Mouse (Mus musculus): ENCODE results near the gene Ngp. TPM values are rescaled to one million over a fixed set of nuclear protein-coding genes. Genes with fewer than 3 reads are reported as not detected.

Ngp gene
- polyA plus RNA-seq, 1 experiment from 2014 or later: 4.2 TPM

DNA sequence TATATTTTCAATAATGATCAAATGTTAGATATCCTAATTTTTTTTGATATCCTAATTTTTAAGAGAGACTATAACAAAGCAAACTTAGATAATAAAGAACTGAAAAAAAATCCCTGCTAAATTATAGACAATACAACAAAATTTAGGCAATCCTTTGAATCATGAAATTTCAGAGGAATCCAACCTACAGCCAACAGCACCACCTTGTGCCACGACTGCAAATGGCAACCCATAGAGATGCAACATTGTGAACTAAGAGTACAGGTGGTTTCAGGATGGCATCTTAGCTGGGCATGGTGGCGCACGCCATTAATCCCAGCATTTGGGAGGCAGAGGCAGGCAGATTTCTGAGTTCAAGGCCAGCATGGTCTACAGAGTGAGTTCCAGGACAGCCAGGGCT lies 46.6 kb downstream of the Ngp start:
- 0 out of 2 replicates have a peak, but pooled peaks cover 2% of the 10 kb centered on the region for H3K36me3 ChIP-seq
- H3K9ac ChIP-seq: no peak overlapping the region
- no peak for ATAC-seq (ENCODE audit: insufficient number of reproducible peaks, low FRiP score, low TSS enrichment, low read depth)
- no peaks in the 10 kb centered on the region for H3K4me1 ChIP-seq
- H3K27ac ChIP-seq: no peak overlapping the region
- H3K4me2 ChIP-seq: no peak overlapping the region
- 85% methylated on average over 3 of the region's 3 CpGs for WGBS
- no peak overlapping the region for H3K4me3 ChIP-seq
- H3K27me3 ChIP-seq: no peaks in the 10 kb centered on the region
- H3K9me3 ChIP-seq: no peaks in the 10 kb centered on the region

Other genes starting within 250 kb of the Ngp start
- 4.0 and 8.9 TPM in 2 replicates for gene Cspg5, start 176.0 kb upstream of the Ngp start, polyA plus RNA-seq (2015; fragmentation: Nextera tagmentation; extraction: Ambion mirVana)
- gene Elp6, start 114.6 kb upstream of the Ngp start, polyA plus RNA-seq (2015; fragmentation: Nextera tagmentation; extraction: Ambion mirVana): 22.9 and 25.9 TPM in 2 replicates
- 35.0 and 38.8 TPM in 2 replicates for gene Scap, start 86.5 kb upstream of the Ngp start, polyA plus RNA-seq (2015; fragmentation: Nextera tagmentation; extraction: Ambion mirVana)
- 16.5 and 17.1 TPM in 2 replicates for gene Ptpn23, start 11.5 kb upstream of the Ngp start, polyA plus RNA-seq (2015; fragmentation: Nextera tagmentation; extraction: Ambion mirVana)
- 10.5 and 11.3 TPM in 2 replicates for gene Klhl18, start 56.9 kb downstream of the Ngp start, polyA plus RNA-seq (2015; fragmentation: Nextera tagmentation; extraction: Ambion mirVana)
- gene Kif9, start 57.2 kb downstream of the Ngp start, polyA plus RNA-seq (2015; fragmentation: Nextera tagmentation; extraction: Ambion mirVana): 0.95 and 1.3 TPM in 2 replicates
- gene Setd2, start 112.8 kb downstream of the Ngp start, polyA plus RNA-seq (2015; fragmentation: Nextera tagmentation; extraction: Ambion mirVana): 31.9 and 34.0 TPM in 2 replicates
- gene Nradd, start 204.7 kb downstream of the Ngp start, polyA plus RNA-seq (2015; fragmentation: Nextera tagmentation; extraction: Ambion mirVana): 43.5 and 46.4 TPM in 2 replicates
- 5.7 and 5.8 TPM in 2 replicates for gene Nbeal2, start 234.4 kb downstream of the Ngp start, polyA plus RNA-seq (2015; fragmentation: Nextera tagmentation; extraction: Ambion mirVana)
- 116 and 126 TPM in 2 replicates for gene Ccdc12, start 236.8 kb downstream of the Ngp start, polyA plus RNA-seq (2015; fragmentation: Nextera tagmentation; extraction: Ambion mirVana)

Measured in limb, embryonic 15.5 days (tissue).